Mouse (Mus musculus): ENCODE measurements around the gene Polg2. TPM values are rescaled to one million over a fixed set of nuclear protein-coding genes. Genes with fewer than 3 reads are reported as not detected.

The Polg2 gene
- total and polyA plus RNA-seq, 3 experiments: 6.3 to 10.7 TPM; not detected in 1

GRCm38 (mm10) chr11:106802069-106802627, 22.8 kb upstream of the Polg2 start:
- Histone ChIP-seq H3K4me3 (ENCODE audit: control insufficient read depth in 1 of 2, insufficient read depth in 1 of 2, low read depth in 2 of 2, low read length in 2 of 2) (no peak overlapping the region), H3K36me3 (ENCODE audit: control insufficient read depth in 1 of 2, insufficient read depth in 2 of 2, low read length in 2 of 2) (peaks cover 0 to 11% of the 10 kb centered on the region in 2 experiments; a peak in 2 of 4 replicates), H3K9me3 (replicated peaks; ENCODE audit: insufficient read depth, low read length) (no peaks in the 10 kb centered on the region), H3K4me1 (ENCODE audit: control insufficient read depth in 1 of 2, insufficient read depth in 2 of 2, low read length in 2 of 2) (no peaks in the 10 kb centered on the region), H3K79me2 (ENCODE audit: control insufficient read depth, insufficient read depth, low read length, poor library complexity) (no peaks in the 10 kb centered on the region), H3K9ac (ENCODE audit: control insufficient read depth, low read depth, low read length, poor library complexity, severe bottlenecking) (no peak overlapping the region), H3K27ac (ENCODE audit: control insufficient read depth, low read depth, low read length) (no peak overlapping the region), H3K27me3 (ENCODE audit: control insufficient read depth in 1 of 2, insufficient read depth in 2 of 2, low read length in 2 of 2) (no peaks in the 10 kb centered on the region)
- DNase-seq (ENCODE audit: low read depth, low spot score): no peak
- TF ChIP-seq ELF1 (IDR thresholded peaks at IDR 0.05; ENCODE audit: low read depth, low read length) (no peak), JUND (IDR thresholded peaks at IDR 0.05; ENCODE audit: low read depth, low read length) (no peak), POLR2A (IDR thresholded peaks at IDR 0.05; ENCODE audit: control insufficient read depth in 1 of 2, insufficient read depth in 1 of 2, low read depth in 1 of 2, low read length in 2 of 2, poor library complexity in 1 of 2) (no peak), TCF12 (IDR thresholded peaks at IDR 0.05; ENCODE audit: low read depth, low read length) (no peak), E2F4 (IDR thresholded peaks at IDR 0.05; ENCODE audit: borderline replicate concordance, low read depth, low read length) (no peak), MAFK (IDR thresholded peaks at IDR 0.05; ENCODE audit: borderline replicate concordance, low read depth, low read length) (no peak), EP300 (IDR thresholded peaks at IDR 0.05; ENCODE audit: low read depth in 1 of 2, low read length in 2 of 2) (no peak), NELFE (IDR thresholded peaks at IDR 0.05; ENCODE audit: low read depth, low read length) (no peak), SIN3A (IDR thresholded peaks at IDR 0.05; ENCODE audit: low read length) (no peak), ZMIZ1 (IDR thresholded peaks at IDR 0.05; ENCODE audit: low read depth, low read length) (no peak), MAZ (IDR thresholded peaks at IDR 0.05; ENCODE audit: low read depth, low read length) (no peak), HCFC1 (IDR thresholded peaks at IDR 0.05; ENCODE audit: low read depth, low read length) (no peak), RAD21 (IDR thresholded peaks at IDR 0.05; ENCODE audit: low read depth, low read length) (no peak), USF1 (IDR thresholded peaks at IDR 0.05; ENCODE audit: low read depth, low read length) (no peak)

- Histone ChIP-seq H3K36me3 (ENCODE audit: control insufficient read depth in 1 of 2, insufficient read depth in 2 of 2, low read length in 2 of 2) (peaks cover 8 to 15% of the 10 kb centered on the region in 2 experiments), H3K4me3 (ENCODE audit: control insufficient read depth in 1 of 2, insufficient read depth in 1 of 2, low read depth in 2 of 2, low read length in 2 of 2) (no peak overlapping the region), H3K9ac (ENCODE audit: control insufficient read depth, low read depth, low read length, poor library complexity, severe bottlenecking) (0 out of 2 replicates have a peak overlapping the region, but pooled peaks have one; percentile 0), H3K27ac (ENCODE audit: control insufficient read depth, low read depth, low read length) (no peak overlapping the region), H3K4me1 (ENCODE audit: control insufficient read depth in 1 of 2, insufficient read depth in 2 of 2, low read length in 2 of 2) (peaks cover 0 to 6% of the 10 kb centered on the region in 2 experiments; a peak in 3 of 4 replicates), H3K79me2 (ENCODE audit: control insufficient read depth, insufficient read depth, low read length, poor library complexity) (peaks cover 2% of the 10 kb centered on the region), H3K27me3 (ENCODE audit: control insufficient read depth in 1 of 2, insufficient read depth in 2 of 2, low read length in 2 of 2) (no peaks in the 10 kb centered on the region), H3K9me3 (replicated peaks; ENCODE audit: insufficient read depth, low read length) (no peaks in the 10 kb centered on the region)
- TF ChIP-seq CTCF (IDR thresholded peaks at IDR 0.05 in 2 of 3, conservative IDR thresholded peaks at IDR 0.05 in 1 of 3; ENCODE audit: control insufficient read depth in 1 of 3, insufficient read depth in 1 of 3, low read depth in 2 of 3, low read length in 3 of 3, poor library complexity in 1 of 3, severe bottlenecking in 1 of 3) (no peak), MEF2A (IDR thresholded peaks at IDR 0.05; ENCODE audit: extremely low read depth, insufficient replicate concordance, low read depth, low read length, poor library complexity, severe bottlenecking) (no peak), EP300 (IDR thresholded peaks at IDR 0.05; ENCODE audit: low read depth in 1 of 2, low read length in 2 of 2) (peak; percentile 31 to 54; a peak in 3 of 4 replicates), TCF12 (IDR thresholded peaks at IDR 0.05; ENCODE audit: low read depth, low read length) (peak; percentile 35; the same call in 1 of the 2 replicates), SMC3 (IDR thresholded peaks at IDR 0.05; ENCODE audit: low read depth, low read length) (no peak), ETS1 (IDR thresholded peaks at IDR 0.05; ENCODE audit: low read depth, low read length) (0 out of 2 replicates have a peak, but pooled peaks have one; percentile 51), NELFE (IDR thresholded peaks at IDR 0.05; ENCODE audit: low read depth, low read length) (no peak), MXI1 (IDR thresholded peaks at IDR 0.05; ENCODE audit: low read depth, low read length) (no peak)
- no peak for DNase-seq (ENCODE audit: low read depth, low spot score)
Measured at GRCm38 (mm10) chr11:106795679-106796078, 16.3 kb upstream of the Polg2 start.

All from MEL (cell line).